In genomic region chr9:116122544-116122943, GRCm38 (mm10) we compare ENCODE assay signal across 10 mouse cellular contexts. TPM values are rescaled to one million over a fixed set of nuclear protein-coding genes. Genes with fewer than 3 reads are reported as not detected.
DNase-seq lines count a peak whose midpoint lies in the region; ATAC-seq and TF ChIP-seq lines count a peak whose summit lies in the region.
"Had no signal": no experiment of that assay in that cellular context is flagged by ENCODE, and none has a peak within 500 bp of the region (broad histone marks: within the 10 kb centered on the region; RNA-seq: fewer than 3 reads in every experiment).

No protein-coding gene starts in this region.

- peaks cover 19% of the 10 kb centered on the region for H3K36me3 ChIP-seq in liver, adult 2 months (ENCODE audit: control insufficient read depth, insufficient read depth, low read length)
- no peaks in the 10 kb centered on the region for H3K36me3 ChIP-seq in liver, embryonic 11.5 days (ENCODE audit: control insufficient read depth, insufficient read depth, low read length)
- no peaks in the 10 kb centered on the region; the same call in 1 of the 2 replicates for H3K36me3 ChIP-seq in hindbrain, embryonic 12.5 days

- peak; percentile 7; the same call in 1 of the 2 replicates for TF ChIP-seq CTCF in gastrocnemius, adult 2 months (IDR thresholded peaks at IDR 0.05)
- TF ChIP-seq CTCF in liver, adult 2 months (IDR thresholded peaks at IDR 0.05; ENCODE audit: low read depth, low read length), result 0 out of 2 replicates have a peak, but pooled peaks have one; percentile 34
- no peak for TF ChIP-seq CTCF in bone marrow, adult 2 months (IDR thresholded peaks at IDR 0.05; ENCODE audit: control insufficient read depth, insufficient read depth, low read length)

- no peak for DNase-seq in gastrocnemius, adult 2 months
- DNase-seq in gastrocnemius, postnatal 25 days, result no peak
- DNase-seq in liver, adult 2 months (ENCODE audit: extremely low read depth, low read depth, low spot score), result no peak
- DNase-seq in liver, result no peak
- no peak for DNase-seq in liver, embryonic 11.5 days (ENCODE audit: low spot score)
- no peak for DNase-seq in cerebellum, postnatal 25 days
- DNase-seq: cerebellum, adult 8-10 months; right cerebral cortex, adult 18-20 months had no signal

- H3K9me3 ChIP-seq in liver, embryonic 11.5 days (ENCODE audit: control insufficient read depth, low read length), result no peaks in the 10 kb centered on the region
- no peaks in the 10 kb centered on the region for H3K9me3 ChIP-seq in hindbrain, embryonic 12.5 days (replicated peaks)

- H3K4me1 ChIP-seq in liver, adult 2 months (ENCODE audit: control insufficient read depth, insufficient read depth, low read length), result no peaks in the 10 kb centered on the region; the same call in 1 of the 2 replicates
- peaks cover 7% of the 10 kb centered on the region for H3K4me1 ChIP-seq in bone marrow, adult 2 months (ENCODE audit: control insufficient read depth, insufficient read depth, low read length)
- peaks cover 8% of the 10 kb centered on the region; the same call in 1 of the 2 replicates for H3K4me1 ChIP-seq in liver, embryonic 11.5 days (replicated peaks; ENCODE audit: control insufficient read depth, insufficient read depth, low read length)
- H3K4me1 ChIP-seq in hindbrain, embryonic 12.5 days, result peaks cover 6% of the 10 kb centered on the region; the same call in 1 of the 2 replicates

- ATAC-seq in liver, embryonic 11.5 days (replicated peaks; ENCODE audit: low FRiP score), result peak; percentile 24; the same call in 1 of the 2 replicates
- no peak for ATAC-seq in hindbrain, embryonic 12.5 days (ENCODE audit: low FRiP score)

- WGBS in liver, adult 2 months, result 60% methylated on average over 6 of the region's 6 CpGs
- 64% methylated on average over 6 of the region's 6 CpGs for WGBS in bone marrow, adult 2 months
- WGBS in liver, embryonic 11.5 days, result 75% methylated on average over 6 of the region's 6 CpGs
- WGBS in hindbrain, embryonic 12.5 days, result 75% methylated on average over 6 of the region's 6 CpGs

- H3K9ac ChIP-seq in liver, adult 2 months (ENCODE audit: low read depth, low read length), result no peak overlapping the region
- H3K9ac ChIP-seq in liver, embryonic 11.5 days (ENCODE audit: low read depth, low read length), result no peak overlapping the region
- H3K9ac ChIP-seq in hindbrain, embryonic 12.5 days, result no peak overlapping the region

- no peaks in the 10 kb centered on the region for H3K27me3 ChIP-seq in liver, adult 2 months (ENCODE audit: control insufficient read depth, insufficient read depth, low read length)
- H3K27me3 ChIP-seq in liver, embryonic 11.5 days (replicated peaks; ENCODE audit: control insufficient read depth, insufficient read depth, low read length), result no peaks in the 10 kb centered on the region
- H3K27me3 ChIP-seq in hindbrain, embryonic 12.5 days, result no peaks in the 10 kb centered on the region

- no peak overlapping the region for H3K4me3 ChIP-seq in gastrocnemius, adult 2 months
- no peak overlapping the region for H3K4me3 ChIP-seq in liver, adult 2 months (ENCODE audit: insufficient read depth, low read depth, low read length)
- no peak overlapping the region for H3K4me3 ChIP-seq in bone marrow, adult 2 months (replicated peaks; ENCODE audit: control insufficient read depth, low read depth, low read length)
- no peak overlapping the region for H3K4me3 ChIP-seq in liver, embryonic 11.5 days (ENCODE audit: low read depth, low read length)
- no peak overlapping the region for H3K4me3 ChIP-seq in hindbrain, embryonic 12.5 days

- no peak overlapping the region for H3K4me2 ChIP-seq in liver, embryonic 11.5 days
- no peak overlapping the region for H3K4me2 ChIP-seq in hindbrain, embryonic 12.5 days (replicated peaks)

- peak overlapping the region; percentile 48 for H3K27ac ChIP-seq in gastrocnemius, adult 2 months
- H3K27ac ChIP-seq in liver, adult 2 months (replicated peaks; ENCODE audit: insufficient read depth, low read depth, low read length), result no peak overlapping the region
- peak overlapping the region; percentile 42 for H3K27ac ChIP-seq in bone marrow, adult 2 months (ENCODE audit: control insufficient read depth, insufficient read depth, low read depth, low read length, poor library complexity)
- H3K27ac ChIP-seq in liver, embryonic 11.5 days (ENCODE audit: low read depth, low read length), result peak overlapping the region; percentile 38; the same call in 1 of the 2 replicates
- H3K27ac ChIP-seq in hindbrain, embryonic 12.5 days, result no peak overlapping the region

- intact Hi-C loops in gastrocnemius, adult 2 months (cut with DNase I), result loop anchor here (5.0 kb wide), 1 partner anchor 50 kb away; no protein-coding TSS in a partner anchor

- H3K79me2 ChIP-seq in liver, adult 2 months (ENCODE audit: control insufficient read depth, insufficient read depth, low read length), result no peaks in the 10 kb centered on the region

- no peak for TF ChIP-seq POLR2A in liver, adult 2 months (IDR thresholded peaks at IDR 0.05; ENCODE audit: extremely low read depth, insufficient read depth, low read length)
- no peak for TF ChIP-seq POLR2A in bone marrow, adult 2 months (IDR thresholded peaks at IDR 0.05; ENCODE audit: borderline replicate concordance, control insufficient read depth, low read depth, low read length)

RNA-seq across cellular contexts. Expression of gene Tgfbr2, which starts 52.6 kb away (rescaled TPM):
- total RNA-seq in gastrocnemius, adult 2 months (2021), result 10 to 100 TPM; 18.4 to 23.5 TPM
- total RNA-seq in gastrocnemius, postnatal 25 days (2021), result 10 to 100 TPM; 18.8 to 20.3 TPM
- total RNA-seq in liver, adult 2 months (2014; rRNA removed), result 8.3 and 10.3 TPM in 2 replicates
- polyA plus RNA-seq in liver, adult 2 months (2012; rRNA removed), result 5.7 and 8.2 TPM in 2 replicates
- 3.5 and 4.7 TPM in 2 replicates for polyA plus RNA-seq in bone marrow, adult 2 months (2011; ENCODE audit: insufficient read depth, insufficient read length, low replicate concordance, missing spikeins)
- 9.5 and 10.5 TPM in 2 replicates for polyA plus RNA-seq in liver, embryonic 11.5 days (2014; fragmentation: Nextera tagmentation; extraction: Ambion mirVana)
- polyA plus RNA-seq in hindbrain, embryonic 12.5 days (2016; fragmentation: Nextera tagmentation; extraction: Ambion mirVana), result 18.9 and 19.3 TPM in 2 replicates

Comparison
In these comparisons a context has a peak if more than half of its experiments do, and no peak if none do; other contexts are left out.
1. H3K27ac ChIP-seq: peak in gastrocnemius, adult 2 months (single experiment), bone marrow, adult 2 months (single experiment) and liver, embryonic 11.5 days (single experiment); none in liver, adult 2 months (single experiment) and hindbrain, embryonic 12.5 days (single experiment).